Mouse (Mus musculus): ENCODE results near the gene Rinl. TPM values are rescaled to one million over a fixed set of nuclear protein-coding genes. Genes with fewer than 3 reads are reported as not detected.

Gene Rinl
- polyA plus RNA-seq, 1 experiment = 7.1 TPM

DNA sequence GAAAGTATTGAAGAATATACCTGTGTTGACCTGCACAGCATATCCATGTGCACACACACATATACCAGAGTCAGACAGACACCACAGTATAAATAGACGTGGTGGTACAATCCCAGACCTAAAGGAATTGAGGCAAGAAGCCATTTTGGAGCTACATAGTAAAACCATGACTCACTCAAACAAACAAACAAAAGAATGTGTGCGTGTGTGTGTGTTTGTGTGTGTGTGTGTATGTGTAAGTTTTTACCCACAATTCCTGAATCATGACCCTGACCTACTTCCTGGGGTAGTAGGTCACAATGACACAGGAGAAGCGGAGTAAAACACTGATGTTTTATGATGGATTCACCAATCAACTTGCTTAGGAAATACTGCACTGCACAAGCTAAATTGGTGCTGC, 12.7 kb downstream of the Rinl start:
- TF ChIP-seq CTCF (IDR thresholded peaks at IDR 0.05; ENCODE audit: extremely low read depth, insufficient read length, insufficient replicate concordance, low read depth, low read length) = no peak
- no peak for TF ChIP-seq POLR2A (IDR thresholded peaks at IDR 0.05; ENCODE audit: low read depth, low read length)
- WGBS = 23% methylated on average over 3 of the region's 3 CpGs
- peak overlapping the region; percentile 96 for H3K27ac ChIP-seq (ENCODE audit: insufficient read depth, low read depth, low read length)

DNA sequence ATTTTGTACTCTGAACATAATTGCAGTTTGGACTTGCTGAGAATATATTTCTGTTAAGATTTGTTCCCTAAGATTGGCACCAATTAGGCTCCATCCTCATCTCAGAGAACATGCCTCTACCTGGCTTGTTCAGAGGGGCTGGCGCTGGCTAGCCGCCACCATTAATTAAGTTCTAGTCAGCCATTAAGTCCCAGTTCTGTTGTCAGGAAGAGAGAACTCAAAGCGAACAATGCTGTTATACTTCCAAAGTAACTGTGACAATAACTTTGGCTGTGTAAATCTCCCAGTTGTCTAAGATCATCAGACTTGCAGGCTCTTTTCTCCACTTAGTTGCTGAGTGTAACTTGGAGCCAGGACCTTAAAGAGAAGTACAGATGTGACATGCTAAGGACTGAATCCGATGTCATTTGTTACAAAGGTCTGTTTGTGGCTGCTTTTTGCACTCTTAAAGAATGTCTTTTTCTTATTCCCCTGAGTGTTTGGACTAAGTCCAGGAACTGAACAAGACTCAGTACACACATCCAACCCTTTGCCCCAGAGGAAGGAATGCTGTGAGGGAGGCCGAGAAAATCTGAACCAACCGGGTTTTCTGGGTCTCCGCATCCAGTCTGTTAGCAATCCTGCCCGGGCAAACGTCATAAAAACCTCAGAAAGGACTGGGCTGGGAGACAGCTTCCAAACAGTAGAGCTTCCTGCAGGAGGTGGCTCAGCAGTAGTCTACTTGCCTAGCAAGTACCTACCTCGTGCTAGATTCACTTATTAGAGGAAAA, 13.3 kb downstream of the Rinl start:
- 10% methylated on average over 10 of the region's 10 CpGs for WGBS
- peaks cover 24% of the 10 kb centered on the region; the same call in 1 of the 2 replicates for H3K4me1 ChIP-seq (ENCODE audit: control insufficient read depth, insufficient read depth, insufficient read length, low read length)
- no peaks in the 10 kb centered on the region for H3K27me3 ChIP-seq (ENCODE audit: control insufficient read depth, insufficient read depth, low read length)
- no peak for TF ChIP-seq POLR2A (IDR thresholded peaks at IDR 0.05; ENCODE audit: low read depth, low read length)
- TF ChIP-seq CTCF (IDR thresholded peaks at IDR 0.05; ENCODE audit: extremely low read depth, insufficient read length, insufficient replicate concordance, low read depth, low read length) = peak; percentile 20; the same call in 1 of the 2 replicates
- H3K4me3 ChIP-seq (ENCODE audit: low read depth, low read length) = no peak overlapping the region
- H3K36me3 ChIP-seq (ENCODE audit: control insufficient read depth, insufficient read depth, low read length) = no peaks in the 10 kb centered on the region; the same call in 1 of the 2 replicates
- peak overlapping the region; percentile 96 for H3K27ac ChIP-seq (ENCODE audit: insufficient read depth, low read depth, low read length)

More for the DNA sequence above, 12.7 kb downstream of the Rinl start:
- no peaks in the 10 kb centered on the region; the same call in 1 of the 2 replicates for H3K36me3 ChIP-seq (ENCODE audit: control insufficient read depth, insufficient read depth, low read length)
- H3K4me1 ChIP-seq (ENCODE audit: control insufficient read depth, insufficient read depth, insufficient read length, low read length) = peaks cover 26% of the 10 kb centered on the region
- no peak overlapping the region for H3K4me3 ChIP-seq (ENCODE audit: low read depth, low read length)
- H3K27me3 ChIP-seq (ENCODE audit: control insufficient read depth, insufficient read depth, low read length) = no peaks in the 10 kb centered on the region

DNA sequence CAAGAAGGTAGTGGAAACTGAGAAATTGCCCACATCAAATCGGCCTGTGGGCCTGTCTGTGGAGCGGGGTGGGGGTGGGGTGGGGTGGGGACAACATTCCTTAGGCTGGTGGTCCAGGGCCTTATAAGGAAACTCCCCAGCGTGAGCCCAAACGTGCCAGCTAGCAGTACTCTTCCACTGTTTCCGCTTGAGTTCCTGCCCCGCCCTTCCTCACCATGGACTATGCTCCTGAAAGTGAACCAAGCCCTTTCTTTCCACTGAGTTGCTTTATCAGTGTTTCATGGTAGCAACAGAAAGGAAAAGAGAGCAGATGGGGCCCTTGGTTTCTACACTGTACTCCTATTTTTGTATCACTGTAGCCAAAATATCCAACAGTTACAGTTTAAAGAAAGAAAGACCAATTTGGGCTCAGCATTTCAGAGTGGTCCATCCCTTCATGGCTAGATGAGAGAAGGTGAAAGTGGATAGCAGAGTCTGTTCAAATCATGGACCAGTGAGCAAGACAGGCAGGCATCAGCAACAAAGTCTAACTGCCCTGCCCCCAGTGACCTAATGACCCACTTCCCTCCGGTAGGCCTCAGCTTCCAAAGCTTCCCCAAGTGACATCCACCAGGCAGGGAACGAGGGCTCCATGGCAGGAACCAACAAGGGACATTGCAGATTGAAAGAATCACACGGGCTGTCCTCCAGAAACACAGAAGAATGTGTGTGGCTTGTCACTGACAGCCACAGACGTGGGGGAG, 14.2 kb downstream of the Rinl start:
- Histone ChIP-seq H3K27me3 (ENCODE audit: control insufficient read depth, insufficient read depth, low read length) (no peaks in the 10 kb centered on the region), H3K4me3 (ENCODE audit: low read depth, low read length) (peak overlapping the region; percentile 0; the same call in 1 of the 2 replicates), H3K27ac (ENCODE audit: insufficient read depth, low read depth, low read length) (peak overlapping the region; percentile 96), H3K4me1 (ENCODE audit: control insufficient read depth, insufficient read depth, insufficient read length, low read length) (peaks cover 28% of the 10 kb centered on the region; the same call in 1 of the 2 replicates), H3K36me3 (ENCODE audit: control insufficient read depth, insufficient read depth, low read length) (no peaks in the 10 kb centered on the region)
- WGBS = 7% methylated on average over 10 of the region's 10 CpGs
- no peak for TF ChIP-seq POLR2A (IDR thresholded peaks at IDR 0.05; ENCODE audit: low read depth, low read length)
- TF ChIP-seq CTCF (IDR thresholded peaks at IDR 0.05; ENCODE audit: extremely low read depth, insufficient read length, insufficient replicate concordance, low read depth, low read length) = no peak

DNA sequence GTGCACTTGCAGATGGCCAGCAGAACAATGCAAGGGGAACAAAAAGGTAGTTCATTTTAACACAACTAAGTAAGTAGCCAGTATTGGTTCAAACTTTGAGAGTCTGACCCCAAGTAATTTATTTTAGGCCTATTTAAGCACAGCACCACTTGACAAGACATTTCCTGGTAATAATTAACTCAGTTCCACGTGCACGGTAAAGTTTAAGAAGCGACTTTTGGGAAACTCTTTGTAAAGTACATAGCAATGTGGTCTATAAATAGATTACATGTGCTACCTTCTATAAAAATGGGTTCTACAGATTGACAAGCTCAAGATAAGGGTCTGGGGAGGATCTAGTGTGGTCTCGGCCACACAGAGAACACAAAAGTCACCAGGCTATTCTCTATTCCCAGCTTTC, 15.0 kb downstream of the Rinl start:
- Histone ChIP-seq H3K4me1 (ENCODE audit: control insufficient read depth, insufficient read depth, insufficient read length, low read length) (peaks cover 29% of the 10 kb centered on the region; the same call in 1 of the 2 replicates), H3K27me3 (ENCODE audit: control insufficient read depth, insufficient read depth, low read length) (no peaks in the 10 kb centered on the region), H3K4me3 (ENCODE audit: low read depth, low read length) (no peak overlapping the region), H3K27ac (ENCODE audit: insufficient read depth, low read depth, low read length) (peak overlapping the region; percentile 95), H3K36me3 (ENCODE audit: control insufficient read depth, insufficient read depth, low read length) (no peaks in the 10 kb centered on the region)
- 22% methylated on average over 4 of the region's 4 CpGs for WGBS
- TF ChIP-seq CTCF (IDR thresholded peaks at IDR 0.05; ENCODE audit: extremely low read depth, insufficient read length, insufficient replicate concordance, low read depth, low read length) = no peak
- TF ChIP-seq POLR2A (IDR thresholded peaks at IDR 0.05; ENCODE audit: low read depth, low read length) = no peak

DNA sequence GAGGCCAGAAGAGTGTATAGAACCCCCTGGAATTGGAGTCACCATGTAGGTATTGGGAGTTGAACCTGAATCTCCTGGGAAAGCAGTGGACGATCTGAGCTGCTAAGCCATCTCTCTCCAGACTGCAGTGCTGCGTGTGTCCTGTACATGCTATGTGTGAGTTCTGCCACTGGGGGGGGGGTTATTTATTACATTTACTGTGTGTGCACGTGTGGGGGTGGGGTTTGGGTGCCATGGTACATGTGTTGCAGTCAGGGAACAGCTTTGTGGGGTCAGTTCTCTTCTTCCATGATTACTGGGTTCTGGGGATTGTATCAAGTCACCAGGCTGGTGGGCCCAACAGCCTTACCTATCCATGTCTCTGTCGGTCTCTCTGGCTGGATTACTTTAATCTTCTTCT, 18.1 kb downstream of the Rinl start:
- H3K27me3 ChIP-seq (ENCODE audit: control insufficient read depth, insufficient read depth, low read length) = no peaks in the 10 kb centered on the region
- no peak overlapping the region for H3K27ac ChIP-seq (ENCODE audit: insufficient read depth, low read depth, low read length)
- H3K4me3 ChIP-seq (ENCODE audit: low read depth, low read length) = no peak overlapping the region
- no peaks in the 10 kb centered on the region for H3K36me3 ChIP-seq (ENCODE audit: control insufficient read depth, insufficient read depth, low read length)
- 60% methylated on average over 4 of the region's 4 CpGs for WGBS
- TF ChIP-seq CTCF (IDR thresholded peaks at IDR 0.05; ENCODE audit: extremely low read depth, insufficient read length, insufficient replicate concordance, low read depth, low read length) (peak; percentile 12; the same call in 1 of the 2 replicates), POLR2A (IDR thresholded peaks at IDR 0.05; ENCODE audit: low read depth, low read length) (no peak)
- H3K4me1 ChIP-seq (ENCODE audit: control insufficient read depth, insufficient read depth, insufficient read length, low read length) = peaks cover 24% of the 10 kb centered on the region; the same call in 1 of the 2 replicates

DNA sequence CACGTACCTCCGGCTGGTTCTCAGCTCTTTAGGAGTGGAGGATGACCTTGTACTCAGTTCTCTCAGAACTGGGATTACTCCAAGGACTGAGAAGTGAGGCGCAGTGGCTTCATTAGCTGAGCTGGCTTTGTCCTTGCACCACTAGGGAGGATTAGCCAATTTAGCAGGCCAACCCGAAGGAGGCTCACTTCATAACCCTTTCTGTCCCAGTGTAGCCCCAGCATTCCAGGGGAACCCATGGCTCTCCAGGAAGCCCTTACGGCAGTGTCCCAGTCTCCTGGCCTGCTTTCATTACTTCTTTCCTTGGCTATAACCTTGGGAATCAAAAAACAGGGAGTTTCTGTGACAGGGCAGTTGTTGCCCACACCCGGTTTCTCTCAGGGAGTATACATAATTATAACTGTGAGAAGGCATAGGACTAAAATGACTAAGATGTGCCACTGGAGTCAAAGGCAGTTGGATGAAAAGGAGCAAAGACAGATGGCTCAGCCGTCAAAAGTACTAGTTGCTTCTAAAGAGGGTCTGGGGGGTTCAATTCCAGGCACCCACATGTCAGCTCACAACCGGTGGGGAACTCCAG, 19.0 kb downstream of the Rinl start:
- Histone ChIP-seq H3K27me3 (ENCODE audit: control insufficient read depth, insufficient read depth, low read length) (no peaks in the 10 kb centered on the region), H3K4me1 (ENCODE audit: control insufficient read depth, insufficient read depth, insufficient read length, low read length) (peaks cover 20% of the 10 kb centered on the region; the same call in 1 of the 2 replicates), H3K36me3 (ENCODE audit: control insufficient read depth, insufficient read depth, low read length) (peaks cover 2% of the 10 kb centered on the region; the same call in 1 of the 2 replicates), H3K27ac (ENCODE audit: insufficient read depth, low read depth, low read length) (peak overlapping the region; percentile 85), H3K4me3 (ENCODE audit: low read depth, low read length) (peak overlapping the region; percentile 75)
- 41% methylated on average over 8 of the region's 8 CpGs for whole genome bisulfite sequencing
- TF ChIP-seq CTCF (IDR thresholded peaks at IDR 0.05; ENCODE audit: extremely low read depth, insufficient read length, insufficient replicate concordance, low read depth, low read length) (no peak), POLR2A (IDR thresholded peaks at IDR 0.05; ENCODE audit: low read depth, low read length) (no peak)
